Comparison of ENCODE assay signal across 8 mouse cellular contexts in the genomic region with DNA sequence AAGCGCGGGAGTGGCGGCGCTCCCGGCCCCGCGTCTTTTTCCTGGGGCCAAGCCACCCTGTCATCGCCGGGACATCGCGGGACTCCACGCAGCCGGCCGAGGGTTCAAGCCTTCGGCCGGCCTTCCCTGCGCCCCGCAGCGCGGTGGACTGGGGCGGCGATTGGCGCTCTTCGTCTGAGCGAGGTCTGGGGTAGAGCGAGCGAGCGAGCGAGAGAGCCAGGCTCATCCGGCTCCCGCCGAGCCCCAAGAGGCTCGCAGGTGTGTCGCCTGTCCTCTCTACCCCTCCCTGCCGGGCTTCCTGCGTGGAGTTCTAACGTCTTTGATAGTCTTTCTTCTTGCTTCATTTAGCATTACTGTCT. TPM values are rescaled to one million over a fixed set of nuclear protein-coding genes. Genes with fewer than 3 reads are reported as not detected.
DNase-seq lines count a peak whose midpoint lies in the region; ATAC-seq and TF ChIP-seq lines count a peak whose summit lies in the region.

No protein-coding gene starts in this region.

- DNase-seq in lung, embryonic 14.5 days: peak; percentile 11
- no peak for DNase-seq in lung, postnatal 36 days
- peak; percentile 34 for DNase-seq in forebrain, embryonic 10.5 days (ENCODE audit: extremely low spot score, low spot score)
- no peak for DNase-seq in lung, postnatal 10 days
- no peak for DNase-seq in spleen, adult 18-20 months
- DNase-seq in testis, postnatal 10 days (ENCODE audit: low spot score): no peak

- H3K36me3 ChIP-seq in lung, embryonic 14.5 days (ENCODE audit: insufficient read depth): no peaks in the 10 kb centered on the region
- H3K36me3 ChIP-seq in forebrain, embryonic 10.5 days (replicated peaks): no peaks in the 10 kb centered on the region
- H3K36me3 ChIP-seq in limb, embryonic 12.5 days: no peaks in the 10 kb centered on the region
- no peaks in the 10 kb centered on the region for H3K36me3 ChIP-seq in stomach, embryonic 16.5 days (ENCODE audit: control insufficient read depth, insufficient read depth, low read length)

- peak overlapping the region; percentile 53 for H3K4me2 ChIP-seq in lung, embryonic 14.5 days
- H3K4me2 ChIP-seq in limb, embryonic 12.5 days: peak overlapping the region; percentile 44
- peak overlapping the region; percentile 48 for H3K4me2 ChIP-seq in stomach, embryonic 16.5 days (ENCODE audit: low read depth, low read length)

- TF ChIP-seq CTCF in lung, embryonic 14.5 days (IDR thresholded peaks at IDR 0.05; ENCODE audit: low read depth): no peak

- no peak overlapping the region; the same call in 1 of the 2 replicates for H3K9ac ChIP-seq in lung, embryonic 14.5 days
- no peak overlapping the region for H3K9ac ChIP-seq in limb, embryonic 12.5 days (replicated peaks)
- H3K9ac ChIP-seq in stomach, embryonic 16.5 days (ENCODE audit: low read length): peak overlapping the region; percentile 35; the same call in 1 of the 2 replicates

- H3K27me3 ChIP-seq in lung, embryonic 14.5 days (ENCODE audit: insufficient read depth, low read length): peaks cover 99% of the 10 kb centered on the region
- H3K27me3 ChIP-seq in forebrain, embryonic 10.5 days (ENCODE audit: poor library complexity, severe bottlenecking): peaks cover 100% of the 10 kb centered on the region
- H3K27me3 ChIP-seq in limb, embryonic 12.5 days: peaks cover 99% of the 10 kb centered on the region
- peaks cover 93% of the 10 kb centered on the region for H3K27me3 ChIP-seq in stomach, embryonic 16.5 days (ENCODE audit: control insufficient read depth, insufficient read depth, low read length)

- no peaks in the 10 kb centered on the region for H3K9me3 ChIP-seq in lung, embryonic 14.5 days (ENCODE audit: low read depth, low read length)
- no peaks in the 10 kb centered on the region for H3K9me3 ChIP-seq in forebrain, embryonic 10.5 days
- H3K9me3 ChIP-seq in limb, embryonic 12.5 days: no peaks in the 10 kb centered on the region
- no peaks in the 10 kb centered on the region for H3K9me3 ChIP-seq in stomach, embryonic 16.5 days (replicated peaks; ENCODE audit: control insufficient read depth, low read length)

- H3K27ac ChIP-seq in lung, embryonic 14.5 days (ENCODE audit: low read depth): no peak overlapping the region
- H3K27ac ChIP-seq in forebrain, embryonic 10.5 days: peak overlapping the region; percentile 98
- no peak overlapping the region for H3K27ac ChIP-seq in limb, embryonic 12.5 days
- no peak overlapping the region for H3K27ac ChIP-seq in stomach, embryonic 16.5 days (ENCODE audit: low read length)

- peak overlapping the region; percentile 24 for H3K4me3 ChIP-seq in lung, embryonic 14.5 days (ENCODE audit: low read depth, low read length)
- H3K4me3 ChIP-seq in forebrain, embryonic 10.5 days: peak overlapping the region; percentile 78
- H3K4me3 ChIP-seq in limb, embryonic 12.5 days (replicated peaks): peak overlapping the region; percentile 31
- peak overlapping the region; percentile 39 for H3K4me3 ChIP-seq in stomach, embryonic 16.5 days (replicated peaks; ENCODE audit: low read length)

- H3K4me1 ChIP-seq in lung, embryonic 14.5 days (ENCODE audit: insufficient read depth): no peaks in the 10 kb centered on the region
- H3K4me1 ChIP-seq in forebrain, embryonic 10.5 days: peaks cover 100% of the 10 kb centered on the region
- peaks cover 12% of the 10 kb centered on the region for H3K4me1 ChIP-seq in limb, embryonic 12.5 days (replicated peaks)
- H3K4me1 ChIP-seq in stomach, embryonic 16.5 days (ENCODE audit: control insufficient read depth, insufficient read depth, low read length): peaks cover 7% of the 10 kb centered on the region; the same call in 1 of the 2 replicates

- no peak for ATAC-seq in lung, embryonic 14.5 days (ENCODE audit: insufficient read depth)
- ATAC-seq in limb, embryonic 12.5 days (ENCODE audit: insufficient number of reproducible peaks, insufficient read depth, low FRiP score, low TSS enrichment, low read depth): no peak
- no peak for ATAC-seq in stomach, embryonic 16.5 days (ENCODE audit: insufficient read depth, low FRiP score)

- under 1% methylated on average over 37 of the region's 37 CpGs for WGBS in lung, embryonic 14.5 days
- 0% methylated on average over 37 of the region's 37 CpGs for WGBS in forebrain, embryonic 10.5 days
- 1% methylated on average over 37 of the region's 37 CpGs for WGBS in limb, embryonic 12.5 days
- 2% methylated on average over 37 of the region's 37 CpGs for WGBS in stomach, embryonic 16.5 days

RNA-seq across cellular contexts. Expression of gene Rhbg, which starts 53.6 kb away (rescaled TPM):
- polyA plus RNA-seq in lung, embryonic 14.5 days (2014; fragmentation: Nextera tagmentation; extraction: Ambion mirVana): not detected in 2 replicates
- 0.37 and 0.38 TPM in 2 replicates for polyA plus RNA-seq in forebrain, embryonic 10.5 days (2016; fragmentation: Nextera tagmentation; extraction: Ambion mirVana)
- polyA plus RNA-seq in limb, embryonic 12.5 days (2016; fragmentation: Nextera tagmentation; extraction: Ambion mirVana): 1.3 TPM in 2 replicates
- polyA plus RNA-seq in stomach, embryonic 16.5 days (2015; fragmentation: Nextera tagmentation; extraction: Ambion mirVana): 11.7 and 15.0 TPM in 2 replicates

RNA-seq across cellular contexts. Expression of gene Mef2d, which starts 58.8 kb away (rescaled TPM):
- polyA plus RNA-seq in lung, embryonic 14.5 days (2014; fragmentation: Nextera tagmentation; extraction: Ambion mirVana): 24.7 and 25.4 TPM in 2 replicates
- polyA plus RNA-seq in forebrain, embryonic 10.5 days (2016; fragmentation: Nextera tagmentation; extraction: Ambion mirVana): 9.4 and 11.1 TPM in 2 replicates
- 12.1 and 14.3 TPM in 2 replicates for polyA plus RNA-seq in limb, embryonic 12.5 days (2016; fragmentation: Nextera tagmentation; extraction: Ambion mirVana)
- 15.4 and 18.2 TPM in 2 replicates for polyA plus RNA-seq in stomach, embryonic 16.5 days (2015; fragmentation: Nextera tagmentation; extraction: Ambion mirVana)

Comparison
In these comparisons a context has a peak if more than half of its experiments do, and no peak if none do; other contexts are left out.
1. DNase-seq: peak in lung, embryonic 14.5 days (single experiment) and forebrain, embryonic 10.5 days (single experiment); none in lung, postnatal 36 days (single experiment), lung, postnatal 10 days (single experiment), spleen, adult 18-20 months (0 of 2) and testis, postnatal 10 days (single experiment).
2. H3K4me3 ChIP-seq: peak in every context shown above with its lines; median percentile 78 in forebrain, embryonic 10.5 days; 39 in stomach, embryonic 16.5 days; 31 in limb, embryonic 12.5 days; 24 in lung, embryonic 14.5 days.
3. Peak in every context shown above with its lines, with median percentiles within 50 percentile points of each other: H3K4me2 ChIP-seq.